Mouse (Mus musculus): ENCODE results near the gene Fam171b. TPM values are rescaled to one million over a fixed set of nuclear protein-coding genes. Genes with fewer than 3 reads are reported as not detected.

The Fam171b gene
- polyA plus RNA-seq, 1 experiment from 2014 or later = 4.3 TPM

Other genes with a start within 250 kb of the Fam171b start
- 99.4 and 108 TPM in 2 replicates for gene Zc3h15, start 168.2 kb upstream of the Fam171b start, polyA plus RNA-seq (2016; fragmentation: Nextera tagmentation; extraction: Ambion mirVana)
- 48.9 and 72.1 TPM in 2 replicates for gene Itgav, start 88.2 kb upstream of the Fam171b start, polyA plus RNA-seq (2016; fragmentation: Nextera tagmentation; extraction: Ambion mirVana)
- not detected in 2 replicates for gene Zswim2, start 128.6 kb downstream of the Fam171b start, polyA plus RNA-seq (2016; fragmentation: Nextera tagmentation; extraction: Ambion mirVana)
- gene Gm13698, start 143.1 kb downstream of the Fam171b start, polyA plus RNA-seq (2016; fragmentation: Nextera tagmentation; extraction: Ambion mirVana) = not detected in 2 replicates
- not detected in 2 replicates for gene Gm13693, start 148.9 kb downstream of the Fam171b start, polyA plus RNA-seq (2016; fragmentation: Nextera tagmentation; extraction: Ambion mirVana)
- not detected in 2 replicates for gene Gm13695, start 154.7 kb downstream of the Fam171b start, polyA plus RNA-seq (2016; fragmentation: Nextera tagmentation; extraction: Ambion mirVana)
- gene Gm13696, start 160.5 kb downstream of the Fam171b start, polyA plus RNA-seq (2016; fragmentation: Nextera tagmentation; extraction: Ambion mirVana) = not detected in 2 replicates
- not detected in 2 replicates for gene Gm13694, start 166.3 kb downstream of the Fam171b start, polyA plus RNA-seq (2016; fragmentation: Nextera tagmentation; extraction: Ambion mirVana)
- gene Gm13697, start 172.1 kb downstream of the Fam171b start, polyA plus RNA-seq (2016; fragmentation: Nextera tagmentation; extraction: Ambion mirVana) = not detected in 2 replicates
- gene Gm13691, start 177.9 kb downstream of the Fam171b start, polyA plus RNA-seq (2016; fragmentation: Nextera tagmentation; extraction: Ambion mirVana) = not detected in 2 replicates